Mouse (Mus musculus): ENCODE measurements at regions not wholly inside any gene's neighbourhood (a gene's known extent, or its start where the extent isn't known, plus 50 kb on each side); places are given as distances from the start of the nearest gene placed in this dataset.

GRCm38 (mm10) chr16:21289528-21289927 lies 85.0 kb downstream of the Ephb3 start:
- Histone ChIP-seq H3K4me3 (ENCODE audit: insufficient read depth, low read depth, low read length) (no peak overlapping the region), H3K27ac (replicated peaks; ENCODE audit: insufficient read depth, low read depth, low read length) (no peak overlapping the region), H3K79me2 (ENCODE audit: control insufficient read depth, insufficient read depth, low read length) (no peaks in the 10 kb centered on the region), H3K36me3 (ENCODE audit: control insufficient read depth, insufficient read depth, low read length) (no peaks in the 10 kb centered on the region), H3K9ac (ENCODE audit: low read depth, low read length) (no peak overlapping the region), H3K4me1 (ENCODE audit: control insufficient read depth, insufficient read depth, low read length) (no peaks in the 10 kb centered on the region), H3K27me3 (ENCODE audit: control insufficient read depth, insufficient read depth, low read length) (no peaks in the 10 kb centered on the region)
- DNase-seq (ENCODE audit: extremely low read depth, low read depth, low spot score), result peak; percentile 37
- no peak for TF ChIP-seq POLR2A (IDR thresholded peaks at IDR 0.05; ENCODE audit: extremely low read depth, insufficient read depth, low read length)
- no peak for TF ChIP-seq CTCF (IDR thresholded peaks at IDR 0.05; ENCODE audit: low read depth, low read length)
- WGBS, result 77% methylated on average over 7 of the region's 7 CpGs

DNA sequence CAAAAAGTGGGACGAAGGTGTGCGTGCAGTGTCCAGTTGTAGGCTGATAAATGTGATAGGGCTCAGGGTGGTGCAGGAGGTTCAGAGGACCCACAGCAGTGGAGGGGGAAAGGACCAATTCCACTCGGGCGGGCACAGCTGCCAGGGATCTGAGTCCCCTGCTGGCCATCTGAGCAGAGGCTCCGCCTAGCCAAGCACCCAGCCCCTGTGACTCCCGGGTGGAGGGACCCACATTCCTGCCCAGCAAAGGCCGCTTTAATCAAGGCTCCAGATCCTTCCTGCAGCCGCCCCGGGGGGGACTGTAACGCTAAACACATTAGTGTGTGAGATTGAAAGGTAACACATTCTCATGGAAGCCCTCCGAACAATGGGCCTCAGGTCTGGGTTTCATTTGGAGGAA lies 88.5 kb downstream of the Ephb3 start:
- H3K36me3 ChIP-seq (ENCODE audit: control insufficient read depth, insufficient read depth, low read length), result no peaks in the 10 kb centered on the region
- H3K4me3 ChIP-seq (ENCODE audit: insufficient read depth, low read depth, low read length), result no peak overlapping the region
- H3K27ac ChIP-seq (replicated peaks; ENCODE audit: insufficient read depth, low read depth, low read length), result no peak overlapping the region
- no peak for TF ChIP-seq POLR2A (IDR thresholded peaks at IDR 0.05; ENCODE audit: extremely low read depth, insufficient read depth, low read length)
- TF ChIP-seq CTCF (IDR thresholded peaks at IDR 0.05; ENCODE audit: low read depth, low read length), result no peak
- no peaks in the 10 kb centered on the region for H3K4me1 ChIP-seq (ENCODE audit: control insufficient read depth, insufficient read depth, low read length)
- peaks cover 2% of the 10 kb centered on the region; the same call in 1 of the 2 replicates for H3K27me3 ChIP-seq (ENCODE audit: control insufficient read depth, insufficient read depth, low read length)
- 60% methylated on average over 11 of the region's 11 CpGs for whole genome bisulfite sequencing
- no peak overlapping the region for H3K9ac ChIP-seq (ENCODE audit: low read depth, low read length)
- DNase-seq (ENCODE audit: extremely low read depth, low read depth, low spot score), result no peak
- no peaks in the 10 kb centered on the region for H3K79me2 ChIP-seq (ENCODE audit: control insufficient read depth, insufficient read depth, low read length)

- no peaks in the 10 kb centered on the region for H3K4me1 ChIP-seq (ENCODE audit: control insufficient read depth, insufficient read depth, low read length)
- H3K27me3 ChIP-seq (ENCODE audit: control insufficient read depth, insufficient read depth, low read length), result peaks cover 2% of the 10 kb centered on the region; the same call in 1 of the 2 replicates
- H3K36me3 ChIP-seq (ENCODE audit: control insufficient read depth, insufficient read depth, low read length), result no peaks in the 10 kb centered on the region
- 56% methylated on average over 3 of the region's 3 CpGs for WGBS
- DNase-seq (ENCODE audit: extremely low read depth, low read depth, low spot score), result no peak
- no peak for TF ChIP-seq CTCF (IDR thresholded peaks at IDR 0.05; ENCODE audit: low read depth, low read length)
- no peak for TF ChIP-seq POLR2A (IDR thresholded peaks at IDR 0.05; ENCODE audit: extremely low read depth, insufficient read depth, low read length)
- no peak overlapping the region for H3K27ac ChIP-seq (replicated peaks; ENCODE audit: insufficient read depth, low read depth, low read length)
- H3K9ac ChIP-seq (ENCODE audit: low read depth, low read length), result no peak overlapping the region
- no peak overlapping the region for H3K4me3 ChIP-seq (ENCODE audit: insufficient read depth, low read depth, low read length)
- H3K79me2 ChIP-seq (ENCODE audit: control insufficient read depth, insufficient read depth, low read length), result no peaks in the 10 kb centered on the region
Observed at GRCm38 (mm10) chr16:21293569-21293968, 89.0 kb downstream of the Ephb3 start.

- H3K27me3 ChIP-seq (ENCODE audit: control insufficient read depth, insufficient read depth, low read length), result peaks cover 2% of the 10 kb centered on the region; the same call in 1 of the 2 replicates
- H3K27ac ChIP-seq (replicated peaks; ENCODE audit: insufficient read depth, low read depth, low read length), result no peak overlapping the region
- H3K4me1 ChIP-seq (ENCODE audit: control insufficient read depth, insufficient read depth, low read length), result no peaks in the 10 kb centered on the region
- DNase-seq (ENCODE audit: extremely low read depth, low read depth, low spot score), result no peak
- no peaks in the 10 kb centered on the region for H3K79me2 ChIP-seq (ENCODE audit: control insufficient read depth, insufficient read depth, low read length)
- no peak for TF ChIP-seq CTCF (IDR thresholded peaks at IDR 0.05; ENCODE audit: low read depth, low read length)
- no peak for TF ChIP-seq POLR2A (IDR thresholded peaks at IDR 0.05; ENCODE audit: extremely low read depth, insufficient read depth, low read length)
- H3K9ac ChIP-seq (ENCODE audit: low read depth, low read length), result no peak overlapping the region
- no peak overlapping the region for H3K4me3 ChIP-seq (ENCODE audit: insufficient read depth, low read depth, low read length)
- no peaks in the 10 kb centered on the region for H3K36me3 ChIP-seq (ENCODE audit: control insufficient read depth, insufficient read depth, low read length)
- 28% methylated on average over 9 of the region's 9 CpGs for WGBS
Observed at GRCm38 (mm10) chr16:21294677-21295411, 90.3 kb downstream of the Ephb3 start.

DNA sequence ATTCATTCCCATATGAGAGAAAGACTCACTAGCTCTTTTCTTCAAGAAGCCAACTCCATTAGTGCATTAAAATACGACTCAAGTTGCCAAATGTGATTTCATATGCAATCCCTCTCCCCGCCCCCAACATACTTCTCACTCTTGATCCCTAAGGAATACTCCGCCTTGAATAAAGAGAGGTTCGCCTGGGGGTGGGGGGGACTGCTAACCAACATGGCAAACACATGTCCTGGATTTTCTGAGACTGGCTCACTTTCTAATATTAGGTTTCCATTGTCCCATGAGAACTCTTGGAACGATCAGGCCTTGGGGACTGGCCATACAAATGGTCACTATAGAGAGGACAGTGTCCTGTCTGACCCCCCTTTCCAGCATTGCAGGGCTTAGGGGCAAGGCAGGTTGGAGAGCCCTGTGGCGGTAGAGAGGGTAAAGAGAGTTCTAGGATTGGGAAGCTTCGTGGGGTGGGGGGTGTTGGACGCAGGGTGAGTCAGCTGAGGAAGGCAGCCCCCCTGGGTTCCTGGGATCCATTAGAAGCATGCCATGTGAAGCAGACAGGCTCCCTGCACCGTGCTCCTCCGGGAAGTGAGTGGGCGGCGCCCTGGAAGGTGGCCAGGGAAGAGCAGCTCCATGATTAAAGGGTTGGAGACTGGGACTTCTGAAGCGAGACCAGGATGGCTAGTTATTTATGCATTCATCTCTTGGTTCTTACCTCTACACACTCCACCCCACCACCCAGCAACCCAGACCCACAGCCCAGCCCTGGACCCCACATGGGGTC lies 91.6 kb downstream of the Ephb3 start:
- no peak overlapping the region for H3K4me3 ChIP-seq (ENCODE audit: insufficient read depth, low read depth, low read length)
- no peak overlapping the region for H3K27ac ChIP-seq (replicated peaks; ENCODE audit: insufficient read depth, low read depth, low read length)
- no peak overlapping the region for H3K9ac ChIP-seq (ENCODE audit: low read depth, low read length)
- TF ChIP-seq POLR2A (IDR thresholded peaks at IDR 0.05; ENCODE audit: extremely low read depth, insufficient read depth, low read length), result no peak
- no peak for TF ChIP-seq CTCF (IDR thresholded peaks at IDR 0.05; ENCODE audit: low read depth, low read length)
- H3K27me3 ChIP-seq (ENCODE audit: control insufficient read depth, insufficient read depth, low read length), result peaks cover 2% of the 10 kb centered on the region; the same call in 1 of the 2 replicates
- no peak for DNase-seq (ENCODE audit: extremely low read depth, low read depth, low spot score)
- WGBS, result 69% methylated on average over 13 of the region's 13 CpGs
- no peaks in the 10 kb centered on the region for H3K79me2 ChIP-seq (ENCODE audit: control insufficient read depth, insufficient read depth, low read length)
- H3K36me3 ChIP-seq (ENCODE audit: control insufficient read depth, insufficient read depth, low read length), result no peaks in the 10 kb centered on the region
- H3K4me1 ChIP-seq (ENCODE audit: control insufficient read depth, insufficient read depth, low read length), result no peaks in the 10 kb centered on the region
